Comparison of ENCODE assay signal across 8 mouse cellular contexts in genomic region chr2:127336497-127336832, GRCm38 (mm10). TPM values are rescaled to one million over a fixed set of nuclear protein-coding genes. Genes with fewer than 3 reads are reported as not detected.
A peak's percentile ranks its signal among the peaks of the same experiment; 100 is the strongest.
DNase-seq lines count a peak whose midpoint lies in the region; ATAC-seq lines count a peak whose summit lies in the region.

No protein-coding gene starts in this region.

- H3K9ac ChIP-seq in neural tube, embryonic 11.5 days (ENCODE audit: low read length) = peak overlapping the region; percentile 48
- peak overlapping the region; percentile 66 for H3K9ac ChIP-seq in limb, embryonic 12.5 days (replicated peaks)
- no peak overlapping the region; the same call in 1 of the 2 replicates for H3K9ac ChIP-seq in stomach, embryonic 14.5 days (replicated peaks; ENCODE audit: low read depth, low read length)

- H3K27ac ChIP-seq in neural tube, embryonic 11.5 days (ENCODE audit: low read depth, low read length) = no peak overlapping the region
- H3K27ac ChIP-seq in limb, embryonic 12.5 days = no peak overlapping the region
- no peak overlapping the region for H3K27ac ChIP-seq in stomach, embryonic 14.5 days (ENCODE audit: low read length)

- H3K4me3 ChIP-seq in neural tube, embryonic 11.5 days (ENCODE audit: low read depth, low read length) = peak overlapping the region; percentile 39
- H3K4me3 ChIP-seq in limb, embryonic 12.5 days (replicated peaks) = peak overlapping the region; percentile 55
- peak overlapping the region; percentile 37 for H3K4me3 ChIP-seq in stomach, embryonic 14.5 days (ENCODE audit: low read depth, low read length)

- H3K4me2 ChIP-seq in neural tube, embryonic 11.5 days (ENCODE audit: low read depth) = peak overlapping the region; percentile 73
- peak overlapping the region; percentile 97 for H3K4me2 ChIP-seq in limb, embryonic 12.5 days
- peak overlapping the region; percentile 81 for H3K4me2 ChIP-seq in stomach, embryonic 14.5 days (replicated peaks; ENCODE audit: low read depth, low read length)

- DNase-seq in cerebellum, adult 9-11 months = peak; percentile 17
- no peak for DNase-seq in cerebellum, postnatal 36 days
- DNase-seq in neural tube, embryonic 11.5 days (ENCODE audit: low spot score) = no peak
- DNase-seq in neural tube, embryonic 10.5 days (ENCODE audit: extremely low spot score, low spot score) = no peak
- DNase-seq in thymus, postnatal 14 days = no peak
- DNase-seq in adrenal gland, postnatal 25 days = no peak

- H3K27me3 ChIP-seq in neural tube, embryonic 11.5 days (ENCODE audit: control insufficient read depth, insufficient read depth, low read length) = peaks cover 27% of the 10 kb centered on the region
- peaks cover 50% of the 10 kb centered on the region for H3K27me3 ChIP-seq in limb, embryonic 12.5 days
- peaks cover 6% of the 10 kb centered on the region; the same call in 1 of the 2 replicates for H3K27me3 ChIP-seq in stomach, embryonic 14.5 days (ENCODE audit: control insufficient read depth, insufficient read depth, low read length)

- no peaks in the 10 kb centered on the region for H3K9me3 ChIP-seq in neural tube, embryonic 11.5 days (ENCODE audit: control insufficient read depth, low read length)
- no peaks in the 10 kb centered on the region for H3K9me3 ChIP-seq in limb, embryonic 12.5 days
- no peaks in the 10 kb centered on the region for H3K9me3 ChIP-seq in stomach, embryonic 14.5 days (ENCODE audit: control insufficient read depth, low read depth, low read length)

- H3K36me3 ChIP-seq in neural tube, embryonic 11.5 days (ENCODE audit: control insufficient read depth, insufficient read depth, low read length) = no peaks in the 10 kb centered on the region
- H3K36me3 ChIP-seq in limb, embryonic 12.5 days = no peaks in the 10 kb centered on the region
- H3K36me3 ChIP-seq in stomach, embryonic 14.5 days (ENCODE audit: control insufficient read depth, insufficient read depth, low read length) = no peaks in the 10 kb centered on the region

- no peak for ATAC-seq in neural tube, embryonic 11.5 days (ENCODE audit: insufficient read depth, low FRiP score, low TSS enrichment)
- no peak for ATAC-seq in limb, embryonic 12.5 days (ENCODE audit: insufficient number of reproducible peaks, insufficient read depth, low FRiP score, low TSS enrichment, low read depth)
- ATAC-seq in stomach, embryonic 14.5 days (ENCODE audit: insufficient number of reproducible peaks, insufficient read depth, low FRiP score, low read depth) = no peak; the same call in 1 of the 2 replicates

- H3K4me1 ChIP-seq in neural tube, embryonic 11.5 days (ENCODE audit: control insufficient read depth, insufficient read depth, low read length) = 0 out of 2 replicates have a peak, but pooled peaks cover 3% of the 10 kb centered on the region
- H3K4me1 ChIP-seq in limb, embryonic 12.5 days (replicated peaks) = peaks cover 17% of the 10 kb centered on the region
- no peaks in the 10 kb centered on the region for H3K4me1 ChIP-seq in stomach, embryonic 14.5 days (ENCODE audit: control insufficient read depth, insufficient read depth, low read length)

- WGBS in neural tube, embryonic 11.5 days = 4% methylated on average over 33 of the region's 33 CpGs
- 4% methylated on average over 21 of the region's 33 CpGs for WGBS in limb, embryonic 12.5 days
- 3% methylated on average over 28 of the region's 33 CpGs for WGBS in stomach, embryonic 14.5 days

RNA-seq across cellular contexts. Expression of gene Dusp2, which starts 0.5 kb away (rescaled TPM):
- 7.0 TPM in 2 replicates for polyA plus RNA-seq in neural tube, embryonic 11.5 days (2014; fragmentation: Nextera tagmentation; extraction: Ambion mirVana)
- polyA plus RNA-seq in limb, embryonic 12.5 days (2016; fragmentation: Nextera tagmentation; extraction: Ambion mirVana) = 6.5 and 7.0 TPM in 2 replicates
- 3.2 and 3.8 TPM in 2 replicates for polyA plus RNA-seq in stomach, embryonic 14.5 days (2014; fragmentation: Nextera tagmentation; extraction: Ambion mirVana)
- total RNA-seq in adrenal gland, postnatal 25 days (2021) = 0.49 TPM in 1 of 2 replicates, not detected in the other

RNA-seq across cellular contexts. Expression of gene Astl, which starts 2.0 kb away (rescaled TPM):
- polyA plus RNA-seq in neural tube, embryonic 11.5 days (2014; fragmentation: Nextera tagmentation; extraction: Ambion mirVana) = not detected in 2 replicates
- polyA plus RNA-seq in limb, embryonic 12.5 days (2016; fragmentation: Nextera tagmentation; extraction: Ambion mirVana) = not detected in 2 replicates
- not detected in 2 replicates for polyA plus RNA-seq in stomach, embryonic 14.5 days (2014; fragmentation: Nextera tagmentation; extraction: Ambion mirVana)
- total RNA-seq in adrenal gland, postnatal 25 days (2021) = not detected in 2 replicates

RNA-seq across cellular contexts. Expression of gene Adra2b, which starts 26.5 kb away (rescaled TPM):
- polyA plus RNA-seq in neural tube, embryonic 11.5 days (2014; fragmentation: Nextera tagmentation; extraction: Ambion mirVana) = 2.0 and 2.8 TPM in 2 replicates
- 1.3 and 1.6 TPM in 2 replicates for polyA plus RNA-seq in limb, embryonic 12.5 days (2016; fragmentation: Nextera tagmentation; extraction: Ambion mirVana)
- 0.64 and 0.98 TPM in 2 replicates for polyA plus RNA-seq in stomach, embryonic 14.5 days (2014; fragmentation: Nextera tagmentation; extraction: Ambion mirVana)
- 1.4 and 2.0 TPM in 2 replicates for total RNA-seq in adrenal gland, postnatal 25 days (2021)
